Mouse (Mus musculus): ENCODE data around the gene Sez6.
A peak's percentile ranks its signal among the peaks of the same experiment; 100 is the strongest.

Sez6 gene

DNA sequence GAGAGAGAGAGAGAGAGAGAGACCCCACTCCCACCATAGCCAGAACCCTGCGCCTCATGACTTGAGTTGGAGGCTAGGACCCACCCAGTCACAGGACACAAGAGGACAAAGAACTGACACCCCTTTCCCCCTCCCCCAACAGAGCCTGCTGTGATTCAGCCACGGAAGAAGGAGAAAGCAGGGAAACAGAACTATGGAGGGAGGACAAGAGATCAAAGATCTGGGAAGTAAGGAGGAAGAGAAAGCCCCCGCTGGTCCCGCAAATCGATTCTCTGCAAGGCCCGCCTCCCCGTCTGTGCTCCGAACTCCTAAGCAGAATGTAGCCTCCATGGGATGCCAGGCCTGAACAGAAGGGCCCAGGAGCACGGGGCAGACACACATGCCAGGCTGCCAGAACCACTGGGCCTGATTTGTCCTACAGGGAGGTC lies 23.8 kb upstream of the Sez6 start:
- no peak for DNase-seq

DNA sequence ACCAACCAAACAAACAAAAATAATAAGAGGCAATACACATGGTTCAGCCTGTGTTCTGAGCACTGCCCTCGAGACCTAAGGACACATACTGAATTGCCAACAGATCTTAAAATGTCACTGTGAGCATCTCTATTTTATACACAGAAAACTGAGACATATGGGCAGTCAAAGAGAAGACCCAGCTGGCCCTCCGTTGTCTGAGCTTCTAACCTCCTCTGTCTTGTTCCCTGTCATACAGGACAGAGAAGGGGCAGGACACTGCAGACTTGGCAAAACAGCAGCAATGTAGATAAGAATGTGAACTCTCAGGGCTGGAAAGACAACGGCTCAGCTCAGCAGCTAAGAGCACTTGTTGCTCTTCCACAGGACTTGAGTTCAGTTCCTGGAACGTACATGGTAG lies 22.1 kb upstream of the Sez6 start:
- no peak for DNase-seq

DNA sequence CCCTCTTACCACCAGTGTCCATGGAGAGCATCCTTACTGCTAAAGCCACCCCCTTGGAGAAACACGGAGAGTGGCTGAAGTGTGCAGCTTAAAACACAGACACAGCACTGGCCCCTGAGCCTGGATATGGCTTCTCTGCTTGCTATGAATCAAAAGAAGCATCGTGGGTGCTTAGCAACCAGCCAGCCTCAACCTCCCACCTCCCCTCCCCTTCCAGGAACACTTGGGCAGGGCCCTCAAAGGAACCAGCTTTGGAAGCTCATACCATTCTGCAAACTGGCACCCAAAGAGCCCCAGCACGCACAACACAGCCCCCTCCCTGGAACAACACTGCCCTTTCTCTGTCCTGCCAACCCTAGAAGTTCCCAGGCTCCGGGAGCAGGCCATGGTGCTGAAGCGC lies 21.2 kb upstream of the Sez6 start:
- DNase-seq, result no peak

DNA sequence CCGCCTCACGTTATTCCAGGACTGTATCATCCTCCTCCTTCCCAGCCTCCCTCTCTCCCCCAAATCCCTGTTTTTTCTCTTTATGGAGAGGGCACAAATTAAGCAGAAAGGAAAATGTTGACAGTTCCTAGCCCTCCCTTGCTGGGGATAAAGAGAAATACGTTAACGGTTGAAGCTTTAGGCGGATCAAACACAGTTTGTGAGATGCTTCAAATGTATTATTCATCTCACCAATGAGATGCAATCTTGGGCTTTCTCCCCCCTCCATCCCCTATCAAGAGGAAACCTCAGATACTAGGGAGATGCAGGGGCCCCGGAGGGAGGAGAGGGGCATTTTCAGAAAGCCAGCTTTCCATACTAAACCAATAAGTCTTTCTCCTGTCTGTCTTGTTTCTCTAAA lies 20.8 kb upstream of the Sez6 start:
- DNase-seq, result no peak

DNA sequence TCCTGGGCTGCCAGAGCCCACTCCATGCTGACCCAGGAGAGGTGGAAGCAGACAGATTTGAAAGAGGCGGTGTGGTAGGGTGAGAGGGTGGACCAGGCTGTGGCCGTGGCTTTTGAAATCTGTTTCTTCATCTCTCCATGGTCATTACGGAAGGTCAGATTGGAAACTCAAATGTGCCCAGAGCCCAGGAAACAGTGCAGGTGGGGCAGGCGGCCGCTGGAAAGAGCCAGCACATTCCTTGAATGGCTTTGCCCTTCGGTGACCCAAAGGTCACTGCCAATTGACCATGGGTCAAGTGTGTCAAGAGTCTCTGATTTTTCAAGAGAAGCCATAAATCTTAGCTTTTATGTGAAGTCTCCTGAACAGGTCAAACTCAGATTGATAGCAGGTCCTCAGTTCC lies 17.1 kb upstream of the Sez6 start:
- DNase-seq, result no peak

GRCm38 (mm10) chr11:77914598-77915260 lies 15.9 kb upstream of the Sez6 start:
- DNase-seq, result no peak

- DNase-seq, result no peak
Observed at GRCm38 (mm10) chr11:77916741-77917140, 13.9 kb upstream of the Sez6 start.

GRCm38 (mm10) chr11:77917166-77917565 lies 13.4 kb upstream of the Sez6 start:
- DNase-seq, result no peak

DNA sequence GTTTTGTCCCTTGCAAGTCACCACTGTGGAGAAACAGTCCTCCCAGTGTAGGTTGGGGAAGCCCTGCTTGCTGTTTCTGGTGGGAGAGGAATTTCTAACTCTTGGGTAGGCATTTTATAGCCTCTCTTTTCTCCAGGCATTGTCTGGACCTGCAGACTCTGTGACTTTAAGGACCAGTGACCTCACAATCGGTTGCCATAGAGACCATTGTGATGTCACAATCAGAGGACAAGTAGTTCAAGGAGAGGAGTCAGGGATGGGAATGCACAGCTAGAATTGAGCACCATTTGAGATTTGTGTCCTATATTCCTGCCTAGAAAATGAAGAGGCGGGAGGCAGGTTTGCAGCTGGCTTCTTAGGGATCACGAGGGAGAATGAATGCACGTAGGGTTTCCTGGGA lies 7.3 kb upstream of the Sez6 start:
- no peak for DNase-seq

DNA sequence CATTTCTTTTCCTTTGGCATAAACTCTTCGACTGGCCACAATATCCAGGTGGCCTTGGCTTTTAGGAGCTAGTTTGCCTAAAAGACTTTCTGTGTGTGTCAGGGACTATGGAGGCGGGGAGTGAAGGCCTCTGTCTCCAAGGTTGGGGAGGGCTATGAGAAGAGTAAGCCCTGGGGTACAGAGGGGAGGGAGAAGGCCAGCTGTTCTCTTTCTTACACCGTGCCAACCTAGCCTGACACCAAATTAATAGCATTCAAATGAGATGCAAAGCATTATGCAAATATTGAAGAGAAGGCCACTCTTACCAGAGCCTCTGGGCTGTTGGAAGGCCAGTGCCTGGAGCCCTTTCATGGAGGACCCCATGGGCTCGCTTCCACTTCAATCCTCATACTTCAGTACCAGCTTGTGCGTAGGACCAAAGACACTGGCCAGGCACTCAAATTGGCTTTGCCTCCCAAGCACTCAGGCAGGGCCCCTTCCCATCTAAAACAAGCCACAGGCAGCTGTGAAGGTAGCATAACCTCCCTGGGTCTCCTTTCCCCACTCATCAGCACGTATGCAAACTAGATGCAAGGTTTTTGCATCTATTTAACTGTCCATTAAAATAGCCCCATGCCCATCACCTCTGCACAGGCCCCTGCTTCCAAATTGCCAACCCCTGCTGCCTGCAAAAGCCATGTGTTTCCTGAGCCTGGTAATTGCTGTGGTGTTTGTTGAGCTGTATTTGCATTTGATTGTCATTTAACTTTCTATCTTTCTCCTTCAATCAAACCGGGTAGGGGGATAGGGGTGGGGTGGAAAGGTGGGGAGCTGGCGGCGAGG lies 4.6 kb upstream of the Sez6 start:
- no peak for DNase-seq

- DNase-seq, result no peak
Observed at GRCm38 (mm10) chr11:77926666-77927065, 3.9 kb upstream of the Sez6 start.

DNA sequence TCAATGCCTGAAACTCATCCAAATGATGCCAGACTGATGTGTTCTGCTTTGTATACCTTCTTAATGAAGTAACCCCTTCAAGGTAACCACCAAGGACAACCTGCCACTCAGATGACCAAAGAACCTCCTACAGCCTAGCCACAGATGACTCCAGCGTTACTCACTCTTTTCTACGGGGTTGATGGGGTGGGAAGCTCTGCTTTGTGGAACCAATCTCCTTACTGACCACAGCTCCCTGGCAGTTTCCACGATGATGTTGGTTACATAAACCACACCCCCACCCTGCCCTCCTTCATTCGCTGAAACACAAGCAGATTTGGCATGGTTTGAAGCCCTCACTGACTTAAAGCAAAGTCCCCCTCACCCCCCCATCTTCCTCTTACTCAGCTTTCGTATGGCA lies 2.8 kb upstream of the Sez6 start:
- no peak for DNase-seq

- peak; percentile 31 for DNase-seq
Observed at GRCm38 (mm10) chr11:77931541-77932433, 1.2 kb downstream of the Sez6 start.

GRCm38 (mm10) chr11:77932576-77932975 lies 2.0 kb downstream of the Sez6 start:
- DNase-seq, result no peak

DNA sequence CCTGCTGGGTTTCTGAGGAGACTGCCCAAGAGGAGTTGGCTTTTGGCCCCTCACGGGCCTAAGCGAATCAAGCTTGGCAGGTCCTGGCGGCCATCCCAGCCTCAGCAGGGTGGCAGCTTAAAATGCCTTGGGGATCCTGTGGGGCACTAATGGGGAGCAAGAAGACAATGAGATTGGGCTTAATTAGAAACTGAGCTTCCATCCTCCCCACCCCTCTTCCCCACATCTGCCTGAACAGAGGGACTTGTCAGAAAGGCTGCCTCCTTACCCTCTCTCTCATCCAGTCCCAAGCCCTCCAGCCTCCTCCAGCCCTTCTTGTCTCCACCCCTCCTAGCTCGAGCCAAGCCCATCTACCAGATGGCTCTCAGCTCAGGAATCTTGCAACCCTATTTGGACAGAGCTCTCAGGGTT lies 3.5 kb downstream of the Sez6 start:
- DNase-seq, result no peak

DNA sequence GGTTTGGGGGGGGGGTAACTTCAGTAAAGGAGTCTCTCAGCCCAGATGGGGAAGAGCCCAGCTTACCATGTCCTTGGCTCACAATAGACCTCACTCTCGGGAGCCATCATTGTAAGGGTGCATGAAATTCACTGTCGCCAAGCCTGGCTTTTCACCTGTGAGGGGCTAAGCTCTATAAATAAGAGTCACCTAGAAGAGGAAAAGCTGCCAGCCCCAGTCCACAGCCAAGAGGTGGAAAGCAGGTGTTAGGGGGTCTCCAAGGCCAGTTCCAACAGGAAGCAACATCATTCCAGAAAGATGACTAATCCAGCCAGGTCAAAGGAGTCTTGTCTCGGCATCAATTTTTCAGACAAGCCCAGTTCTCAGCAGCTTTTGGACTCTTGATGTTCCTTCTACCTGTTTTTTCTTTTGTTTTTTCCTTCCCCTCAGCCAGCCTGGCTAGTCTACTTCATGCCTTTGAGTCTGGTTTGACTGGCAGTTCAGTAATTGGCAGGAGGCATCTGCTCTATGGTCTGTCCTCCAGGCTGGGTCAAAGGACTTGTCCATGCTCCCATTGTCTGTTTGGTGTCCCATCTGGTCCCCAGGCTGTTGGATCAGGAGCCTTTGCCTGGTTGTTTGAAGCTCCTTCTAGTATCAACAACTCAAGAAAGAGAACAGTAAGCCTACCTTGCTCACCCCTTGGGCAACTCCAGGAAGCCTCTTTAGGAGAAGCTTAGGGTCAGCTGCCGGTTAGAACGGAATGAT lies 4.1 kb downstream of the Sez6 start:
- no peak for DNase-seq

GRCm38 (mm10) chr11:77936846-77937245 lies 6.2 kb downstream of the Sez6 start:
- no peak for DNase-seq

DNA sequence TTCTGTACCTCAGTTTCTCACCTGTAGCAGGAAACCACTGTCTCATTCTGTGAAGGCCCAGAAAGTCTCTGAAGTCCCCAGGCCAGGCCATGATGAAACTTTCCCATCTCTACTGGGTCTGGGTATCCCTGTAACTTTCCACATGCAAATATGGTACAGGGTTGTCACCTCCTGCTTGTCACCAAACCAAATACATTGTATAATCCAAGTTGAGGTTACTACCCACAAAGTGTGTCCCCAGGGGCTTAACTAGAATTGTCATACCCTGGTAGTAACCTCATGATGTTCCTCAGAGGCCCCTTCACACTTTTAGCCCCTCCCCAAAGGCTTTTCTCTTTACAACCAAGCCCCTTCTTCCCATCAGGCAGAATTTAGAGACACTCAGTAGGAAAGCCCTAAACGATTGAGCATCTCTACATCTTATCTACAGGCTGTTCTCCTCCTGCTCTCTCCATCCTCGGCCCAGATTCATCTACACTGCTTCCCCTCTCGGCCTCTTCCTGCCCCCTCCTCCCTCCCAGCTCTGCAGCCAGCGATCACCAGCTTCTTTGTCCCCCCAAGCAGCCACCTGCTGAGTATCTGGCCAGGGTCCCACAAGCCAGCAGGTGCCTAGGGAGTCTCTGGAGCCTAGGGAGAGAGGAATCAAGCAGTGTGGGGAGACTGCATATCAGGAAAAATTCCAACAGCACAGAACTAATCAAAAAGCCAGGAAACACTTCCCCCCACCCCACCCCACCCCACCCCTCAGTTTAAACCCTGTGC lies 7.2 kb downstream of the Sez6 start:
- no peak for DNase-seq

DNA sequence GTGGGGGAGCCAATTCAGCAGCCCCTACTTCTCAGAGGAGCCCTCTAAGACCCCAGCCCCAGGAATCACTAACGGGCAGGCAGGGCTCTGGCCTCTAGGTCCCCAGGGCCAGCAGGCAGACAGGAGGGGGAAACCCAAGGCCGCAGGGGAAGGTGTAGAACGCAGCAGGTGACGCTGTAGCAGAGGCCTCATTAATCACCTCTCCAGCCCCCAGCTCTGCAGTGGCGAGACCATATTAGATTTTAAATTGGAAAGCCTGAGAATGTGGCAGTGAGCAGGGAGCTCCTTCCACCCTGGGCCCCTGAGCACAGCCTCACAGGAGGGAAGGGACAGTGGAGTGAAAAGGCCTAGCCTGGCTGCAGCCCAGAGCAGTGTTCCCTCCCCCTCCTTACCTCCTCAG lies 11.6 kb downstream of the Sez6 start:
- no peak for DNase-seq

DNA sequence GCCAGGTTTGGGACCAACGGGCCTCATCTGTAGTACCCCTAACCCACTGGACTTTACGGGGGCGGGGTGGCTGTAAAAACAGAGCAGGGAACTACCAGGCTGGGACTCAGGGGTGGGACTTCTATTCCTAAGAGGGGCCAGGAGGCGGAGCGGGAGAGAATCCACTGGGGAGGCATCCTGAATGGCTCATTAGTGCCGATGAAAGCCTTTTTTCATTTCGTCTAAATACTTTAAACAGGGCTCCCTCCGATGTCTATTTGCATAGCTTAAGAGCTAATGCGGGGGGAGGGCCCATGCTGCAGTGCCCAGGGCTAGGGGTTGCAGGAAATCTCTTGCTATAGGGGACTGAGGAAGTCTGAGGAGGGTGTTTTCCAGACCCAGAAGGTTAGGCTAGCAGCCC lies 17.3 kb downstream of the Sez6 start:
- no peak for DNase-seq

- DNase-seq, result no peak
Observed at GRCm38 (mm10) chr11:77950125-77950685, 19.6 kb downstream of the Sez6 start.

DNA sequence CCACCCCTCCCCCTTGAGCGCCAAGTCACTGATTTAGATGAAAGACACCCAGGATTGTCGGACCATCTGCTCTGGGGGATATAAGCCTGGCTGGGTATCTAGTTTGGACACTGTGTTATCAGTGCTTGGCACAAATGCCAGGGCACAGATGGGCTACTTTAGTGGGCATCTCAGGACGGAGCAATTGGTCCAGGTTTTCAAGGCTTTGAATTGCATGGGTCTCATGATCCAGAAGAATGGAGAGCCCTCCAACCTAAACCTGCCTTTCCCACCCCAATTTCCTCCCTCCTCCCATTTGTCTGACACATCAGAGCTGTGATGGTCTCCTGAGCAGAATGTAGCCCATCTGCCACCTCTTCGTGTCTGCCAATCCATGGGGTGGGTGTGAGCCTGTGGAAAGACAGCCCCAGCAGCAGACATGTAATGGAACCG lies 20.2 kb downstream of the Sez6 start:
- no peak for DNase-seq

Measured in thymus, postnatal 4 days (tissue).